Mouse (Mus musculus): ENCODE data around the gene Ampd2. TPM values are rescaled to one million over a fixed set of nuclear protein-coding genes. Genes with fewer than 3 reads are reported as not detected.

The Ampd2 gene
- polyA plus RNA-seq, 1 experiment from 2014 or later = 79.6 TPM

GRCm38 (mm10) chr3:108046944-108047655 is 39.4 kb downstream of the Ampd2 start:
- no peak overlapping the region for H3K4me2 ChIP-seq (ENCODE audit: low read depth, low read length)
- ATAC-seq (ENCODE audit: low read depth) = no peak
- WGBS (ENCODE audit: insufficient replicate concordance) = 51% methylated on average over 2 of the region's 2 CpGs
- H3K36me3 ChIP-seq (ENCODE audit: control insufficient read depth, insufficient read depth) = no peaks in the 10 kb centered on the region
- H3K27ac ChIP-seq (ENCODE audit: low read length) = no peak overlapping the region
- no peak overlapping the region for H3K9ac ChIP-seq (ENCODE audit: low read depth, low read length)
- no peaks in the 10 kb centered on the region for H3K27me3 ChIP-seq (ENCODE audit: control insufficient read depth, insufficient read depth, low read depth, low read length)
- H3K9me3 ChIP-seq (replicated peaks; ENCODE audit: control insufficient read depth, low read length) = no peaks in the 10 kb centered on the region
- peaks cover 20% of the 10 kb centered on the region for H3K4me1 ChIP-seq (ENCODE audit: control insufficient read depth, low read depth, low read length)
- no peak overlapping the region for H3K4me3 ChIP-seq (ENCODE audit: low read depth, low read length)

- 4% methylated on average over 29 of the region's 29 CpGs for WGBS (ENCODE audit: insufficient replicate concordance)
- H3K9ac ChIP-seq (ENCODE audit: low read depth, low read length) = peak within 1 kb of the TSS; percentile 66
- H3K27ac ChIP-seq (ENCODE audit: low read length) = peak within 1 kb of the TSS; percentile 71
- no peaks in the 10 kb centered on the region for H3K27me3 ChIP-seq (ENCODE audit: control insufficient read depth, insufficient read depth, low read depth, low read length)
- peak within 1 kb of the TSS; percentile 62 for H3K4me3 ChIP-seq (ENCODE audit: low read depth, low read length)
- H3K4me2 ChIP-seq (ENCODE audit: low read depth, low read length) = peak within 1 kb of the TSS; percentile 78
- H3K9me3 ChIP-seq (replicated peaks; ENCODE audit: control insufficient read depth, low read length) = no peaks in the 10 kb centered on the region
- H3K36me3 ChIP-seq (ENCODE audit: control insufficient read depth, insufficient read depth) = no peaks in the 10 kb centered on the region
- peak; percentile 90 for ATAC-seq (ENCODE audit: low read depth)
- H3K4me1 ChIP-seq (ENCODE audit: control insufficient read depth, low read depth, low read length) = peaks cover 20% of the 10 kb centered on the region
Measured at GRCm38 (mm10) chr3:108044394-108045140, 41.9 kb downstream of the Ampd2 start, which contains the start of gene Gstm4. Gstm4 (minus strand) TSS chr3:108044894.

- H3K4me1 ChIP-seq (ENCODE audit: control insufficient read depth, low read depth, low read length) = no peaks in the 10 kb centered on the region; the same call in 1 of the 2 replicates
- no peak overlapping the region for H3K4me3 ChIP-seq (ENCODE audit: low read depth, low read length)
- no peak overlapping the region for H3K9ac ChIP-seq (ENCODE audit: low read depth, low read length)
- H3K27ac ChIP-seq (ENCODE audit: low read length) = no peak overlapping the region
- H3K4me2 ChIP-seq (ENCODE audit: low read depth, low read length) = no peak overlapping the region
- H3K36me3 ChIP-seq (ENCODE audit: control insufficient read depth, insufficient read depth) = no peaks in the 10 kb centered on the region
- 58% methylated on average over 5 of the region's 5 CpGs for WGBS (ENCODE audit: insufficient replicate concordance)
- ATAC-seq (ENCODE audit: low read depth) = no peak
- no peaks in the 10 kb centered on the region for H3K27me3 ChIP-seq (ENCODE audit: control insufficient read depth, insufficient read depth, low read depth, low read length)
- no peaks in the 10 kb centered on the region for H3K9me3 ChIP-seq (replicated peaks; ENCODE audit: control insufficient read depth, low read length)
Measured at GRCm38 (mm10) chr3:108033156-108033555, 53.3 kb downstream of the Ampd2 start.

GRCm38 (mm10) chr3:108032113-108032512 is 54.3 kb downstream of the Ampd2 start:
- Histone ChIP-seq H3K36me3 (ENCODE audit: control insufficient read depth, insufficient read depth) (no peaks in the 10 kb centered on the region), H3K4me1 (ENCODE audit: control insufficient read depth, low read depth, low read length) (no peaks in the 10 kb centered on the region; the same call in 1 of the 2 replicates), H3K9ac (ENCODE audit: low read depth, low read length) (no peak overlapping the region), H3K9me3 (replicated peaks; ENCODE audit: control insufficient read depth, low read length) (no peaks in the 10 kb centered on the region), H3K27me3 (ENCODE audit: control insufficient read depth, insufficient read depth, low read depth, low read length) (no peaks in the 10 kb centered on the region), H3K4me2 (ENCODE audit: low read depth, low read length) (no peak overlapping the region), H3K4me3 (ENCODE audit: low read depth, low read length) (no peak overlapping the region), H3K27ac (ENCODE audit: low read length) (no peak overlapping the region)
- ATAC-seq (ENCODE audit: low read depth) = no peak

GRCm38 (mm10) chr3:108028641-108029365 is 57.6 kb downstream of the Ampd2 start:
- no peaks in the 10 kb centered on the region for H3K27me3 ChIP-seq (ENCODE audit: control insufficient read depth, insufficient read depth, low read depth, low read length)
- no peak overlapping the region for H3K4me2 ChIP-seq (ENCODE audit: low read depth, low read length)
- 61% methylated on average over 4 of the region's 4 CpGs for WGBS (ENCODE audit: insufficient replicate concordance)
- H3K4me3 ChIP-seq (ENCODE audit: low read depth, low read length) = no peak overlapping the region
- H3K9ac ChIP-seq (ENCODE audit: low read depth, low read length) = no peak overlapping the region
- no peak for ATAC-seq (ENCODE audit: low read depth)
- H3K9me3 ChIP-seq (replicated peaks; ENCODE audit: control insufficient read depth, low read length) = no peaks in the 10 kb centered on the region
- H3K27ac ChIP-seq (ENCODE audit: low read length) = no peak overlapping the region
- no peaks in the 10 kb centered on the region for H3K36me3 ChIP-seq (ENCODE audit: control insufficient read depth, insufficient read depth)
- peaks cover 3% of the 10 kb centered on the region for H3K4me1 ChIP-seq (ENCODE audit: control insufficient read depth, low read depth, low read length)

GRCm38 (mm10) chr3:108026597-108026996 is 59.9 kb downstream of the Ampd2 start:
- Histone ChIP-seq H3K27me3 (ENCODE audit: control insufficient read depth, insufficient read depth, low read depth, low read length) (no peaks in the 10 kb centered on the region), H3K9ac (ENCODE audit: low read depth, low read length) (no peak overlapping the region), H3K27ac (ENCODE audit: low read length) (peak overlapping the region; percentile 42; the same call in 1 of the 2 replicates), H3K4me1 (ENCODE audit: control insufficient read depth, low read depth, low read length) (peaks cover 10% of the 10 kb centered on the region), H3K9me3 (replicated peaks; ENCODE audit: control insufficient read depth, low read length) (no peaks in the 10 kb centered on the region), H3K36me3 (ENCODE audit: control insufficient read depth, insufficient read depth) (no peaks in the 10 kb centered on the region), H3K4me3 (ENCODE audit: low read depth, low read length) (no peak overlapping the region), H3K4me2 (ENCODE audit: low read depth, low read length) (no peak overlapping the region)
- WGBS (ENCODE audit: insufficient replicate concordance) = 36% methylated on average over 1 of the region's 1 CpGs
- 0 out of 2 replicates have a peak, but pooled peaks have one; percentile 20 for ATAC-seq (ENCODE audit: low read depth)

GRCm38 (mm10) chr3:108026049-108026448 is 60.4 kb downstream of the Ampd2 start:
- WGBS (ENCODE audit: insufficient replicate concordance) = 33% methylated on average over 5 of the region's 5 CpGs
- no peak overlapping the region for H3K4me3 ChIP-seq (ENCODE audit: low read depth, low read length)
- H3K4me2 ChIP-seq (ENCODE audit: low read depth, low read length) = no peak overlapping the region
- no peaks in the 10 kb centered on the region for H3K27me3 ChIP-seq (ENCODE audit: control insufficient read depth, insufficient read depth, low read depth, low read length)
- H3K9ac ChIP-seq (ENCODE audit: low read depth, low read length) = no peak overlapping the region
- H3K9me3 ChIP-seq (replicated peaks; ENCODE audit: control insufficient read depth, low read length) = no peaks in the 10 kb centered on the region
- no peak for ATAC-seq (ENCODE audit: low read depth)
- H3K36me3 ChIP-seq (ENCODE audit: control insufficient read depth, insufficient read depth) = no peaks in the 10 kb centered on the region
- peaks cover 10% of the 10 kb centered on the region for H3K4me1 ChIP-seq (ENCODE audit: control insufficient read depth, low read depth, low read length)
- H3K27ac ChIP-seq (ENCODE audit: low read length) = peak overlapping the region; percentile 42; the same call in 1 of the 2 replicates

- WGBS (ENCODE audit: insufficient replicate concordance) = 51% methylated on average over 4 of the region's 4 CpGs
- ATAC-seq (ENCODE audit: low read depth) = peak; percentile 79
- H3K9ac ChIP-seq (ENCODE audit: low read depth, low read length) = no peak overlapping the region
- no peak overlapping the region for H3K4me2 ChIP-seq (ENCODE audit: low read depth, low read length)
- H3K4me1 ChIP-seq (ENCODE audit: control insufficient read depth, low read depth, low read length) = peaks cover 10% of the 10 kb centered on the region
- no peaks in the 10 kb centered on the region for H3K9me3 ChIP-seq (replicated peaks; ENCODE audit: control insufficient read depth, low read length)
- H3K27me3 ChIP-seq (ENCODE audit: control insufficient read depth, insufficient read depth, low read depth, low read length) = no peaks in the 10 kb centered on the region
- H3K4me3 ChIP-seq (ENCODE audit: low read depth, low read length) = no peak overlapping the region
- H3K27ac ChIP-seq (ENCODE audit: low read length) = peak overlapping the region; percentile 21; the same call in 1 of the 2 replicates
- H3K36me3 ChIP-seq (ENCODE audit: control insufficient read depth, insufficient read depth) = no peaks in the 10 kb centered on the region
Measured at GRCm38 (mm10) chr3:108025318-108025717, 61.1 kb downstream of the Ampd2 start.
